Mouse (Mus musculus): Measurements from ENCODE around the gene Gm30302.

Gene Gm30302

DNA sequence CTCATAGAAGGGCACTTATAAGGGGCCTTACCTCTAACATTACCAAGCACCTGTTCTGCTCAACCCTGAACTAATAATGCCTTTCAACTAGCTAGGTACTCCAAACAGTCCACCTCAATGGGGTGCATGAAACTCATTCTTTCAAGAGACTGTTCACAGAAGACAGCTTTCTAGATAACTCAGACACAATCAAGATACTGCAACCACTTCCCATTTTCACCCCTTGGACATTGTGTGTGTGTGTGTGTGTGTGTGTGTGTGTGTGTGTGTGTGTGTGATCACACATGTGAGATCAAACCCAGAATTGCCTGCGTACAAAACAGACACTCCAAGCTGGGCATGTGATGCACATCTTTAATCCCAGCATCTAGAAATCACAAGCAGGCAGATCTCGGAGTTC is 60.8 kb downstream of the Gm30302 start:
- no peak for DNase-seq (ENCODE audit: low spot score)

DNA sequence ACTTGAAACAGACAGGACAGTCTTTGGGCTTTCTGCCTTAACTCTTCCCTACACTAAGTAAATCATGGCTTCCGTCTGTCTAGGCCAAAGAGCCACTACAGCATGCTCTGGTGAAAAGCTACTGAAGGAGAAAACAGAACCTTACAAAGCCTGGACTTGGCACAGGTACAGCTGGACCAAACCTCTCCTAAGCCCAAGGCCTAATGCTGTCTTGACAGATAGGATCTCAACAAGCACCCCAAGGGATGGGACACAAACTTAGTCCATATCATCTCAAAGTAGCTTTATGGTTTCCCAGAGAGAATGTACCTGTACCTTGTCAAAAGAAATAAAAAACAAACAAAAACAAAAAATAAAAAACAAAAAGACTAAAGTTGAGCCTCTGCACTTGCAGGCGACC is 62.4 kb downstream of the Gm30302 start:
- no peak for DNase-seq (ENCODE audit: low spot score)

All from urinary bladder, postnatal 10 days (tissue).